Mouse (Mus musculus) midbrain, embryonic 14.5 days (tissue): ENCODE results near the gene E130309D02Rik. TPM values are rescaled to one million over a fixed set of nuclear protein-coding genes. Genes with fewer than 3 reads are reported as not detected.

ENCODE experiments used
- ATAC-seq: fragments of 200-750 bp; cut with Nextera tagmentation; 2 replicates; pipeline ENCODE4 v1.8.0; 2017; ENCODE audit warnings: moderate number of reproducible peaks, moderate library complexity; ENCODE audit not compliant: low FRiP score, low TSS enrichment
- DNase-seq: peaks from one replicate; pipeline ENCODE4 v3.0.0-alpha.2; 2015
- H3K27ac ChIP-seq: fragments of 300-500 bp; sonication (generic); replicated peaks from 2 replicates; pipeline ENCODE4 v1.5.1; 2014; ENCODE audit warnings: mild to moderate bottlenecking, low read depth, low read length, moderate library complexity
- H3K27me3 ChIP-seq: fragments of 300-500 bp; sonication (generic); 2 replicates; pipeline ENCODE4 v1.6.1; 2014; ENCODE audit warnings: low read length, control low read depth, mixed read lengths; ENCODE audit not compliant: control insufficient read depth, insufficient read depth
- H3K36me3 ChIP-seq: fragments of 300-500 bp; sonication (generic); 2 replicates; pipeline ENCODE4 v1.6.1; 2014; ENCODE audit warnings: low read length, control low read depth; ENCODE audit not compliant: control insufficient read depth, insufficient read depth
- H3K4me1 ChIP-seq: fragments of 300-500 bp; sonication (generic); 2 replicates; pipeline ENCODE4 v1.6.1; 2014; ENCODE audit warnings: mild to moderate bottlenecking, antibody characterized with exemption, low read length, control low read depth; ENCODE audit not compliant: control insufficient read depth, insufficient read depth
- H3K4me2 ChIP-seq: fragments of 300-500 bp; sonication (generic); 2 replicates; pipeline ENCODE4 v1.6.1; 2014; ENCODE audit warnings: mild to moderate bottlenecking, low read length, moderate library complexity
- H3K4me3 ChIP-seq: fragments of 300-500 bp; sonication (generic); replicated peaks from 2 replicates; pipeline ENCODE4 v1.5.1; 2014; ENCODE audit warnings: low read depth, low read length
- H3K9ac ChIP-seq: fragments of 300-500 bp; sonication (generic); replicated peaks from 2 replicates; pipeline ENCODE4 v1.6.1; 2014; ENCODE audit warnings: mild to moderate bottlenecking, low read length, moderate library complexity
- H3K9me3 ChIP-seq: fragments of 300-500 bp; sonication (generic); 2 replicates; pipeline ENCODE4 v1.6.1; 2016; ENCODE audit warnings: low read length, control low read depth, mixed read lengths; ENCODE audit not compliant: control insufficient read depth
- WGBS: fragments of 180-500 bp; shearing (Covaris S2); extraction: QIAGEN DNeasy Blood & Tissue Kit; methylation state at CpG from one replicate; pipeline ENCODE4 v1.1.7; 2014; 5-methylcytosine and 5-hydroxymethylcytosine counted together
- polyA plus RNA-seq: library from polyadenylated mRNA; unstranded; fragments of >200 nt; fragmentation: Nextera tagmentation; extraction: Ambion mirVana; gene quantifications from 2 replicates; pipeline ENCODE4 v1.2.1, GENCODE M21; 2014

E130309D02Rik gene
- polyA plus RNA-seq, 1 experiment from 2014 or later, result 30.0 TPM

DNA sequence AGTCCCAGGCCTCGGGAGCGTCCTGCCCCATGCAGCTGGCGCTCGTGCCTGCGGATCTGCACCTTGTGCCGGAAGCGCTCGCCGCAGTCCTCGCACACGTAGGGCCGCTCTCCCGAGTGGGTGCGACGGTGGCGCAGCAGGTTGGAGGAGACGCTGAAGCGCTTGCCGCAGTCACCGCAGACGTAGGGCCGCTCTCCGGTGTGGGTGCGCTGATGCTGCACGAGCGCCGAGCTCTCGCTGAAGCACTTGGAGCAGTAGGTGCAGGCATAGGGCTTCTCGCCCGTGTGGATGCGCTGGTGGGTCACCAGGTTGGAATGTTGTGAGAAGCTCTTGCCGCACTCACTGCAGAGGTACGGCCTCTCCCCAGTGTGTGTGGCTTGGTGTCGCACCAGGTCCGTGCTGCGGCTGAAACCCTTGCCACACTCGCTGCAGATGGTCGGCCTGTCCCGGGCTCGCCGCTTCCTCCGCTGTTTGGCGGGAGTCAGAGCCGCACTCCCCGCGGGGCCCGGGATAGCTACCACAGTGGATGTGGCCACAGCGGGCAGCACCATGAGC, 27.3 kb downstream of the E130309D02Rik start:
- Histone ChIP-seq H3K9ac (peak overlapping the region; percentile 16), H3K36me3 (0 out of 2 replicates have a peak, but pooled peaks cover 4% of the 10 kb centered on the region), H3K4me3 (peak overlapping the region; percentile 18), H3K9me3 (no peaks in the 10 kb centered on the region), H3K4me2 (peak overlapping the region; percentile 41), H3K4me1 (0 out of 2 replicates have a peak, but pooled peaks cover 3% of the 10 kb centered on the region), H3K27me3 (peaks cover 60% of the 10 kb centered on the region), H3K27ac (no peak overlapping the region)
- DNase-seq (peak; percentile 46), ATAC-seq (no peak)
- 2% methylated on average over 48 of the region's 48 CpGs for WGBS

DNA sequence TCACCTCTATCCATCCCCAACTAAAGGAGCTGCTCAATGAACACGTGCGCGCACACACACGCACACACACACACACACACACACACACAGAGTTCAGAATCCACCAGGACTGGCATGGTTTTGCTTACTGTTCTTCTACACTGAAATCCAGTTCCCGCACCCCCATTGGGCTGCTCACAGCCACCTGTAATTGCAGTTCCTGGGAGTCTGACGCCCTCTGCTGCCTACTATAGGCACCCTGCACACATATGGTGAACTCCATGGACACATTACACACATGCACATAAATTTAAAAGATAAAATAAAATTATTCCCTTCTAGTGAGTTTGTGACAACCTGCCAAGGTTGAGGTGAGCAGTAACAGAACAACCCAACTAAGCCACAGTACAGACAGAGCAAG, 30.4 kb downstream of the E130309D02Rik start:
- Histone ChIP-seq H3K4me3 (no peak overlapping the region), H3K27ac (no peak overlapping the region), H3K9me3 (no peaks in the 10 kb centered on the region), H3K4me1 (0 out of 2 replicates have a peak, but pooled peaks cover 3% of the 10 kb centered on the region), H3K4me2 (no peak overlapping the region), H3K27me3 (peaks cover 38% of the 10 kb centered on the region), H3K9ac (no peak overlapping the region), H3K36me3 (0 out of 2 replicates have a peak, but pooled peaks cover 4% of the 10 kb centered on the region)
- DNase-seq, result no peak
- 48% methylated on average over 6 of the region's 6 CpGs for WGBS
- ATAC-seq, result no peak

DNA sequence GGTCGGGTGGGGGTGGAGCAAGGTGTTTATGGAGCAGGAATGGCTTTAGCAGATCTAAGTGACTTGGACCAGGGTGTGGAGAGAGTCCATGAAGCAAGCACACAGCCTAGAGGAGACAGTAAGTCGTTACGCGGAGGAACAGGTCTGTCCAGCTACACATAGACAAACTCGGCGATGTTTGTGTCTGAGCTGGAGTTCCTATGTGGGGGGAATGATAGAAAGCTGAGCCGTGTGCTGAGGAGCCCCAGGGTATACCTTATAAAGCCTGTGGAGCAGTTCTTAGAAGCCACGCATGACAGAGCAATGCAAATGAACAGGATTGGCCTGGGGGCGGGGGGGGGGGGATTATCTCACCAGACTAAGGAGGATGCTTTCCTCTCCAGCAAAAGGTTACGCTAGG, 35.9 kb downstream of the E130309D02Rik start:
- 0 out of 2 replicates have a peak, but pooled peaks cover 4% of the 10 kb centered on the region for H3K27me3 ChIP-seq
- 31% methylated on average over 10 of the region's 10 CpGs for WGBS
- ATAC-seq (no peak), DNase-seq (no peak)
- H3K36me3 ChIP-seq, result no peaks in the 10 kb centered on the region
- H3K9ac ChIP-seq, result no peak overlapping the region
- H3K27ac ChIP-seq, result no peak overlapping the region
- H3K4me2 ChIP-seq, result no peak overlapping the region
- H3K4me3 ChIP-seq, result no peak overlapping the region
- H3K4me1 ChIP-seq, result no peaks in the 10 kb centered on the region
- no peaks in the 10 kb centered on the region for H3K9me3 ChIP-seq

DNA sequence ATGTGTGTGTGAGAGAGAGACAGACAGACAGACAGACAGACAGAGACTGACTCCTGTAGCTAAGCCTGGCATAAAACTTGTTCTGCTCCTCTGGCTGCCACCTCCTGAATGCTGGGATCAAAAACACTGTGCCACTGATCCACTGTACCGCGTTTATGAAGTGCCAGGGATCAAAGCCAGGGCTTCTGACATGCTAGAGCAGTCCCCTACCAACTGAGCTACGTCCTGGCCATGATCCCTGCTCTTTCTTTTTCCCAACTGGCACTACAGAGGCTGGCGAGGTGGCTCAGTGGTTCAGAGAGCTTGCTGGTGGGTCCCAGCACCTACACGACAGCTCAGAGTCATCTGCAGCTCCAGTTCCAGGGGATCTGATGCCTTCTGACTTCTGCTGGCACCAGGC, 39.4 kb downstream of the E130309D02Rik start:
- no peaks in the 10 kb centered on the region for H3K36me3 ChIP-seq
- no peak overlapping the region for H3K27ac ChIP-seq
- no peak overlapping the region for H3K9ac ChIP-seq
- no peak overlapping the region for H3K4me3 ChIP-seq
- 54% methylated on average over 5 of the region's 5 CpGs for WGBS
- no peak for DNase-seq
- H3K4me1 ChIP-seq, result peaks cover 2% of the 10 kb centered on the region; the same call in 1 of the 2 replicates
- H3K27me3 ChIP-seq, result no peaks in the 10 kb centered on the region
- H3K9me3 ChIP-seq, result no peaks in the 10 kb centered on the region
- H3K4me2 ChIP-seq, result no peak overlapping the region
- no peak for ATAC-seq

DNA sequence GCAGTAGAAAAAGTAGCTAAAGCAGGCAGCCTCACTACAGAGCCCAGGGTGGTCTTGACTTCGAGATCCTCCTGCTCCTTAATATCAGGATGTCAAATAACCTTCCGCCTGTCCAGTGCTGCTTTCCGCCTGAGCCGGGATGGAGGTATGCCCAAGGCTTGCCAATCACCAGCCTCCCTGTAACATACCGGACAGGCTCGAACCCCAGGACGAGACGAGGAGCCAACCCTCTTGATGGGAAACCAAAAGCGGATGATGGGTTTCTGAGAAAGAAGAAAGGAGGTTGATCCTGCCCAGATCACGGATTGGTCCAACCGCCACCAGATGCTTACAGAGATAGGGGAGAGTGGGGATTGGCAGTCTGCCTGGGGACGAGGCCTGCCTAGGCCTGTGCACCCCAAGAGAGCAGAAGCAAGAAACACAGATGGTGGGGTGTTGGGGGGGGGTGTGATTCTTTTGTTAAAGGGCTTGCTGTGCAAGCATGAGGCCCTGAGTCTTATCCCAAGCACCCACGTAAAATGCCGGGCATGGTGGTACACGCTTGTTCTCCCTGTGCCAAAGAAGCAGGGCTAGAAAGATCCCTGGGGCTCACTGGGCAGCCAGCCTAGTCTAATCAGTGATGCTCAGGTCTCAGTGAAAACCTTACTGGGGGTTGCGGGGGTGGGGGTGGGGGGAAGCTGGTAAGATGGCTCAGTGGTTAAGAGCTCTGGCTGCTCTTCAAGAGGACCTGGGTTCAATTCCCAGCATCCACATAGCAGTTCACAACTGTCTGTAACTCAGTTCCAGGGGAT, 42.4 kb downstream of the E130309D02Rik start:
- no peaks in the 10 kb centered on the region for H3K27me3 ChIP-seq
- H3K27ac ChIP-seq, result no peak overlapping the region
- H3K9ac ChIP-seq, result no peak overlapping the region
- H3K36me3 ChIP-seq, result no peaks in the 10 kb centered on the region
- H3K9me3 ChIP-seq, result no peaks in the 10 kb centered on the region
- no peak overlapping the region for H3K4me2 ChIP-seq
- WGBS, result 89% methylated on average over 16 of the region's 16 CpGs
- H3K4me3 ChIP-seq, result no peak overlapping the region
- H3K4me1 ChIP-seq, result peaks cover 16% of the 10 kb centered on the region
- ATAC-seq, result no peak
- no peak for DNase-seq

DNA sequence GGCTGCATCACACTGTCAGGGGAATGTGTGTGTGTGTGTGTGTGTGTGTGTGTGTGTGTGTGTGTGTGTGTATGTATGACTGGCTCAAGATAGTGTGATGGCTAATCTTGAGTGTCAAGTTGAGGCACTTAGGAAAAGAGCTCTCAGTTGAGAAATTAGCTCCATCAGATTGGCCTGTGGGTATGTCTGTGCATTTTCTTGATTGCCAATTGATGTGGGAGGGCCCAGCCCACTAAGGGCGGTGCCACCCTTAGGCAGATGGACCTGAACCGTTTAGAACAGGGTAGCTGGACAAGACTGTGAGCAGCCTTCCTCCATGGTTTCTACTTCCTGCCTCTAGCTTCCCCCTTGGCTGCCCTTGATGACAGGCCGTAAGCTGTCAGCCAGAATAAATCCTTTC, 43.1 kb downstream of the E130309D02Rik start:
- no peaks in the 10 kb centered on the region for H3K9me3 ChIP-seq
- no peak overlapping the region for H3K27ac ChIP-seq
- H3K27me3 ChIP-seq, result no peaks in the 10 kb centered on the region
- 78% methylated on average over 3 of the region's 3 CpGs for WGBS
- ATAC-seq (no peak), DNase-seq (no peak)
- H3K4me1 ChIP-seq, result peaks cover 16% of the 10 kb centered on the region
- H3K9ac ChIP-seq, result no peak overlapping the region
- H3K36me3 ChIP-seq, result no peaks in the 10 kb centered on the region
- H3K4me3 ChIP-seq, result no peak overlapping the region
- no peak overlapping the region for H3K4me2 ChIP-seq

DNA sequence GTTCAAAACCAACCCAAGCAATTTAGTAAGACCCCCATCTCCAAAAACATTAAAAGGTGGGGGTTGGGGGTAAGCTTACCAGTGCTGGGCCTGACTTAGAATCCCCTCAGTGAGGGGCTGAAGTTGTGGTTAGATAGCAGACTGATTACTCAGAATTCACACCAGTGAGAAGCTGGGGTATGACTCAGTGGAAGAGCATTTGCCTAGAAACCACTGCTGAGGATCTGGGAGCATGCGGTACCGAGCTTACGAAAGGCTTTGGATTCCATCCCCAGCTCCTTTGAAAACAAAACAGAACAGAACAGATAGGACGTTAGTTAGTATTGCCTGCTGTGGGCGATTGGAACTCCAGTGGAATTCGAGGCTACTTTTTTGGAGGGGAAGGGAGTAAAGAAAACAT, 43.5 kb downstream of the E130309D02Rik start:
- H3K4me2 ChIP-seq, result no peak overlapping the region
- H3K4me1 ChIP-seq, result peaks cover 16% of the 10 kb centered on the region
- H3K4me3 ChIP-seq, result no peak overlapping the region
- ATAC-seq, result no peak
- no peaks in the 10 kb centered on the region for H3K27me3 ChIP-seq
- H3K36me3 ChIP-seq, result no peaks in the 10 kb centered on the region
- no peaks in the 10 kb centered on the region for H3K9me3 ChIP-seq
- no peak overlapping the region for H3K27ac ChIP-seq
- WGBS, result 93% methylated on average over 6 of the region's 6 CpGs
- H3K9ac ChIP-seq, result no peak overlapping the region
- DNase-seq, result no peak

DNA sequence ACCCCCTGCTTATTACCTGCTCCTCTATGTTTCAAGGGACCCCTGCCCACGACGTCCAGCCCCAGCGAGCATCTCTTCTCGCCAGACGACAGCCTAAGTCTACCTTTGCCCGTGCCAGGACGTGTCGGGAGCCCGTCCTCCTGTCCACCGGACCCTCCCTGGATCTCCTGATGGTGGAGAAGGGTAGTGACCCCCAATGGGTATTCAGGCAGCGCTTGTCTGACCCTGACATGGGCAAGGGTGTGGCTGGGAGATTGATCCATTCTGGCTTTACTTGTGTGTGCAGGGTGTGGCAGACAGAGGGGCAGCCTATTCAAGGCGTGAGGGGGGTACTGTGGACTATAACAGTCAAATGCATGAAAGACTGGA, 45.0 kb downstream of the E130309D02Rik start:
- Histone ChIP-seq H3K36me3 (no peaks in the 10 kb centered on the region), H3K4me1 (peaks cover 16% of the 10 kb centered on the region), H3K9ac (peak overlapping the region; percentile 96), H3K4me2 (peak overlapping the region; percentile 65), H3K9me3 (no peaks in the 10 kb centered on the region), H3K4me3 (peak overlapping the region; percentile 92), H3K27ac (peak overlapping the region; percentile 86), H3K27me3 (no peaks in the 10 kb centered on the region)
- no peak for DNase-seq
- WGBS, result 2% methylated on average over 12 of the region's 12 CpGs
- ATAC-seq, result peak; percentile 41; the same call in 1 of the 2 replicates
